Mouse (Mus musculus) adrenal gland, postnatal 36 days (tissue): Measurements from ENCODE around the gene Padi4. TPM values are rescaled to one million over a fixed set of nuclear protein-coding genes. Genes with fewer than 3 reads are reported as not detected.

Source experiments
- DNase-seq, 2 experiments: peaks; one replicate each; pipeline ENCODE4 v3.0.0; 2021; ENCODE audit warnings: mixed read lengths in 1 of 2
- long read RNA-seq, 2 experiments: library from polyadenylated mRNA; stranded (forward); transcript quantifications; one replicate each; pipeline ENCODE4 v2.0.0; 2021; ENCODE audit warnings: borderline sequencing depth in 2 of 2
- total RNA-seq, 2 experiments: library from RNA; stranded (reverse); gene quantifications; 2 replicates each; pipeline ENCODE4 v1.2.3; 2021

Padi4 gene
- under 1 TPM; 0.23 to 0.63 TPM for total RNA-seq
- long read RNA-seq, experiment 1, partial matches to known transcripts = 1 of 1 reads
- long read RNA-seq, experiment 1, other reads (novel, unspliced or antisense) = 0 of 1 reads
- long read RNA-seq, experiment 2 = 0 reads

- DNase-seq = no peak
These were observed at the start of gene Padi4 for GRCm38 (mm10) chr4:140774025-140774800. TSS of gene Padi4 (minus strand) at chr4:140774236.

DNA sequence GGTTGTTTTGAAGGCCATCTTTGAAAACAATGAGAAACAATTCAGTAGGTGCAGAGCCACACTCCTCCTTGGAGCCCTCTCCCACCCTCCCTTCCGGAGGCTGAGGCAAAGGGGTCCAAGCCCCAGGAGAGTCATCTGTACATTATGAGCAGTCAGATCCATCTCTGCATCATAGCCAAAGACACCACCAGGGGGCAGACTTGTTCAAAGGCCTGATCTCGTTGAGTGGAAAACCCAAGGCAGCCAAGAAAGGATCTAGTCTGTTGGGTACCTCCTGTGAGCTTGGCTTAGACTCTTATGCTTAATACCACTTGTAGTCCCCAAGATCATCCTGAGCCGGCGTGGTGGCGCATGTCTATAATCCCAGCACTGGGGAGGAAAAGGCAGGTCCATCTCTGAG lies 48.0 kb upstream of the Padi4 start:
- DNase-seq = peak; percentile 78 to 84

GRCm38 (mm10) chr4:140817413-140817812 lies 43.4 kb upstream of the Padi4 start:
- no peak for DNase-seq

DNA sequence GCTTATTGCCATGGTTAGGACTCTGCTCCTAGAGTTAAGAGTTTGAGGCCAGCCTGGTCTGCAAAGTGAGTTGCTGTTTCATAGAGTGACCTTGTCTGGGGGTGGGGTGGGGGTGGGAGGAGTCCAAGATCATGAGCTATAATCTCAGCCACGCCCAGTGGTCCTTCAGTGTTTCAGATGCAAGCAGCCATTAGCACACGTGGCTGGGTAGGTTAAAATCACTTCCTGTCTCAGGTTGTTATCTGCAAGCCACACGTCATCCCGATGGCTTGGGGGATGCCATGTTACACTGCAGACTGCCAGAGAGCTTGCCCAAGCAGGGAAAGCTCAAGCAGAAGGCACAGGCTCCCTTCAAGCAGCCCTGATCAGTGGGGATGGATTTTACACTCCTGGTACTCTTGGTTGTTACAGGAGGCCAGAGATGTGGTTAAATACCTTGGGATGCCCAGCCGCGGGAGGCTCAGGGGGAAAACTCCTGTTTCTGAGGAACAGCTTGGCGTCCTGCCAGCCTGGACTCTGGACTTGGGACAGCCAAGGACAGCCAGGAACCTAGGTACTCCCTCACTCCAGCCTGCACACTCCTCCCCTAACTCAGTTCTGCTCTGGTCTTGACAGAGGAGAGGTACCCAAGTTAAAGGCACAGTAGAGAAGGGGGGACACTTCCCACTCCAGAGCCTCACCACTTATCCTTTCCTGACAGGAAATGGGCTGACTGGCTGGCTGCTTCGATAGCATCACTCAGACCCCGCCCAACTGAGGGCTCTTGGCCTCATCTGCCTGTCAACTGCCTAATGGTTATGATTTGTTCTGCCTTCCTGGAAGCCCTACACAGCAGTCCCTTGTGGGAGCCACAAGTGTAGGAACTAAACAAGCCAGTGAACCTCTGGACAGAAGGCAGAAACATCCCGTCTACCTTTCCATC lies 42.2 kb upstream of the Padi4 start:
- DNase-seq = peak; percentile 55 to 68

DNA sequence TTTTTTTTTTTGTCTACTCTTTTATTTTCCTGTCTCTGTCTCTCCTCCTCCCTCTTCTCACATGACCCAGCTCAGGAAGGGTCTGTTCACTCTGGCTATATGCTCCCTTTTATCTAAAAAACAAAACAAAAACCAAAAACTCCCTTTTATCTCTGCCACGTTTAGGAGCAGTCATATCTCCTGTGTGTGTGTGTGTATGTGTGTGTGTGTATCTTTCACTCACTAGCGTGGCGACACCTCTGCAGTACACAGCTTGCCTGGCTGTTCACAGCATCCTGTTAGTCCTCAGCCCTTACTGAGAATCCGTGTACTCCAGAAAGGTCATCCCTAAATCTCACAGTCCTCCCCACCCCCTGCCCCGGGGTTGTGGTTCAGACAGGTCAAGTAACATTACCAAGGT lies 41.5 kb upstream of the Padi4 start:
- no peak for DNase-seq

DNA sequence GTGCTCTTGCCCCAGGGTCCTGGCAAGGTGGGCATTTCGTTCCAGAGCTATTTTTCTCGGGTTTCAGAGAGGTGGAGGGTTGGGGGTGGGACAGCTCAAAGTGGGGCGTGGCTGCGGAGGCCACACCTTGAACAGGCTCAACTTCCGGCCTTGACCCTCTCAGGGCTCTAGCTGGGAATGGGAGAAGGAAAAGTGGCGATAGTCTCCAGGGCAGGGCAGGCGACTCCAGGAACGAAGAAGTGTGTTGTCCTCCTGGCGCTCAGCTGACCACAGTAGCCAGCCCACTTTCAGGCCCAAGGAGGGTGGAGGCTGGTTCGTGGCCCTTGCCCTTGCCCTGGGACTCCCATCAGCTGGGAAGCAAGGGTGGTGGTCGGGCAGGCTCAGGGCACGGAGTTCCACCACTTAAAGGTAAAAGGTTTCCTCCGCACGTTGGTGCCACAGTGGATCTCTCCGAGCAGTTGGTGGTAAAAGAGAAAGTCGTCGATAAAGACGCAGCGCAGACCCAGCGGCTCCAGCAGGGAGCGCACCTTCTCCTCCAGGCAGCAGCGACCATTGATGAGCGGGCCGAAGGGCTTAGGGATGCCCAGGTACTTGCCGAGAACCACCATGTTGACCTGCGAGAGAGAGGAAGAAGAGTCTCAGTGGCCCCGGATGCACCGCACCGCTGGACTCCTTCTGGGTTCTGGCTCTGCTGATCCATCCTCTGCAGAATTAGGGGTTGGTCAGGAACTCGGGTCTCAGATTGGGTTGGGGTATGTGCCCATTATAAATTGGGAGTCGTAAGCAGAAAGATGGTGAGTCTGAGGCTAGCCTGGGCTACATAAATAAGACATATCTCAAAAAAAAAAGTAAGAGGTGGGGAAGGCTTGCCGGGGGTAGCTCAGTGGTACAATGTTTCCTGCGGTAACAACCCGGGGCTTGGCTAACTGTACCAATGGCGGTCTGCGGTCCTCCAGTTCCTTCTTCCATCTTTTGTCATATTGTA lies 40.5 kb upstream of the Padi4 start:
- DNase-seq = peak; percentile 35 to 55

- no peak for DNase-seq
These were observed 39.5 kb upstream of the Padi4 start for GRCm38 (mm10) chr4:140813358-140814185.

DNA sequence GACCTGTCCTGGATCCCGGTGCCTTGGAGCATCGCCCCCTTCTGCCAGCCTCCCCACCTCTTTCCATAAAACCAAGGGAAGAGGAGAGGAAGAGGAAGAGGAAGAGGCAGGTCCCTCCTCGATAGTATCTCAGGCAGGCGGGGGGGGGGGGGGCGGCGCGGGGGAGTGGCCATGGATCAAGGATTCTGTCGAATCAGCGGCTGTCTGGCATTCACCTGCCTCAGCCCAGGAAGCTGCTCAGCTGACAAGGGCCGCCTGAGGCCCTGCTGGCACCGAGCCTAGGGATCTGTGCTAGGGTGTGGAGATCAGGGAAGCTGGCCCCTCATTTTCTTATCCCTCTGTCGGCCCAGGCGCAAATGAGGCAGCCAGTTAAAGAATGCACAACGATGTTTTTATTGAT lies 38.6 kb upstream of the Padi4 start:
- no peak for DNase-seq

- no peak for DNase-seq
These were observed 38.2 kb upstream of the Padi4 start for GRCm38 (mm10) chr4:140812191-140812590.

DNA sequence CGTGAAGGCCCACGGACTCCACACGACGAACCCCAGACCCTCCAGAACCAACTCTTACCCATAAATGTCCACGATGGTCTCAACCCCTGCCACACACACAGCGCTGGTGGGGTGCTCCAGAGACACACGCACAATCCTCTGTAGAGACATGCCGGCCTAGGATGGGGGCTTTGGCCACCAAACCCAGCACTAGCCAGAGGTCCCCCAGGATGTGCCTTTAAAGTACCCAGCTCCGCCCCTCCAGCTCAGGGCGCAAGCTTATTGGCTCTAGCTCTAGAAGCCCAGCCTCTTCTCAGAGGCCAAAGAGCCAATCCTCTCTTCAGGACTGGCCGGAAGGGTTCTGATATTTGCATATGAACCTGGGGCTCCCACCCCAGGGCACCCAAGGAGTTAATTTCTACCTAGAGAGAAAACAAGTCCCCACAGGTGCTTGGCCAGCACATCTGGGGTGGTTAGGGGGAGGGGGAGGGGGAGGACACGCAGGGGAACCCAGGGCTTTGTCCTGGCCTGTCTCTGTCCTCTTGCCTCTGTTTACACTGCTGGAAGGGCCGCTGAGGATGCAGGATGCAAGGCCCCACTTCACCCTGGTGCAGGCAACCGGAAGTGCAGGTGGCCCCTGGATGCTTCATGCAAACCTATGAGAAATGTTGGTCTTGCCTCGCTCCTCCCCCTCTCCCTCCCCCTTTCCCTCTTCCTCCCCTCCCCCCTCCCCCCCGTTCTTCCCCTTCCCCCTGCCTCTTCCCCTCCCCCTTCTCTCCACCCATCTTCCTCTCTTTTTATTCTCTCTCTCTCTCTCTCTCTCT lies 36.6 kb upstream of the Padi4 start, which contains the start of gene Padi3:
TSS of gene Padi3 (minus strand) at position 191 of the 803 bp plus-strand sequence.
- DNase-seq = no peak

DNA sequence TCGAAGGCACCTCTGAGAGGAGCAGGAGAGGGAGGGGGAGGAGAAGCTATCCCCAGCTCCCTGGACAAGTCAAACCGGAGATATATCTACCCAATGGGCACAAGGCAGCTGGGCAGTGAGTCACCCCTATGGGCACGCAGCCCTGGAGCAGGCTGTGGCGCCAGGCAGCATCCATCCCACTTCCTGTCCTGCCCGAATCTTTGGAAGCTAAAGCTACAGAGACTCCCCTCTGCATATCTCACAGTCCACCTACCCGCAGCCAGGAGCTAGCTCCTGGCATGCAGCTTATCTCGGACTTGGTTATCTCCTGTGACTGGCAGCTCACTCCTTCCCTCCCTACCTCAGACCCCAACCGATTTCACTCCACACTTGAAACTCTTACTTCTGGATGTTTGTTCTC lies 35.1 kb upstream of the Padi4 start:
- peak; percentile 75 to 79 for DNase-seq

DNA sequence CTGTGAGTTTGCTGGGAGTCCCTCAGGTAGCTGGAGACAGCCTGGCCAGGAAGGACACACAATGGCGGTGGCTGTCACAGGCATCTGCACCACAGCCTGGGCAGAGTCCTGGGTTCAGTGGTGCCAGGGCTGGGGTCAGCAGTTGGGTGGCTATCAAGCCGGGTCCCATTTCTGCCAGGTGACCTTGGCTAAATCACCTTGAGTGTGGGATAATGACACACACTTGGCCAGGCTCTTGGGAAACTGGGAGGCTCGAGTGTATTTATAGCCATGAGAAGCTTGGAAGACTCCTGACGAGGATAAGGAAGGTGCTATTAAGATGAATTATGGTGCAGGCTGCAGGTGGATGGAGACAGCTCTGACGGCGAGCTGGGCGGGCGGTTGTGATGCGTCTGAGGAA lies 30.6 kb upstream of the Padi4 start:
- no peak for DNase-seq

DNA sequence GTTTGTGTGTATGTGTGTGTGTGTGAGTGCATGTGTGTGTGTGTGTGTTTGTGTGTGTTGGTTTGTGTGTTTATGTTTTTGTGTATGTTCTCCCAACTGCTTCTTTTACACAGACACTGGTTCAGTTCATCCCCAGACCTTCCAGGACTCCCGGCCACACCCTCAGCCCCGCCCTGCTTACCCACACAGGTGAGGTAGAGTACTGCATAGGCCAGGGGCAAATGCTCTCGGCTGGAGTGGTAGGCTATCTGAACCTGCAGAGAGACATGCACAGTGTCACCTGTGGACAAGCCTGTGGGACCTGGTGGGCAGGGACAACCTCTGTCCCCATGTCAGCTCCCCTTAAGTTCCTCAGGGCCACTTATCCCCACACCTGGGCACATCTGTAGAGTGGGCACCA lies 27.3 kb upstream of the Padi4 start:
- DNase-seq = no peak

DNA sequence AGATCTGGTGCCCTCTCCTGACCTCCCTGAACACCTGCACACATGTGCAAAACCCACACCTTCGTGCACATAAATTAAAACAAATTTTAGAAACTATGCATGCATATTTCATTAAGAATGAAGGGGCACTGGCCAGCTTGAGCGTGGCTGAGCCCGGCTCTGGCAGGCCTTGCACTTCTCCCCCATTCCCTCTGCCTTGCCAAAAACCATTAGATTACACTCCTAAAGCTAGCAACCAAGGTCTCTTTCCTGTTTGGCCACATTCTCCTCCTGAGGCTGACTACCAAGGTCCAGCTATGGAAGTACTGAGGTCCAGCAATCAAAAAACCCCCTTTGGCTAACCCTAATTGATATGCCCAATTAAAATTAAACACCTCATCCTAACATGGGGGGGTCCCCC lies 22.8 kb upstream of the Padi4 start:
- peak; percentile 43 to 45 for DNase-seq

- no peak for DNase-seq
These were observed 20.6 kb upstream of the Padi4 start for GRCm38 (mm10) chr4:140794678-140795077.

- no peak for DNase-seq
These were observed 19.8 kb upstream of the Padi4 start for GRCm38 (mm10) chr4:140793795-140794194.

DNA sequence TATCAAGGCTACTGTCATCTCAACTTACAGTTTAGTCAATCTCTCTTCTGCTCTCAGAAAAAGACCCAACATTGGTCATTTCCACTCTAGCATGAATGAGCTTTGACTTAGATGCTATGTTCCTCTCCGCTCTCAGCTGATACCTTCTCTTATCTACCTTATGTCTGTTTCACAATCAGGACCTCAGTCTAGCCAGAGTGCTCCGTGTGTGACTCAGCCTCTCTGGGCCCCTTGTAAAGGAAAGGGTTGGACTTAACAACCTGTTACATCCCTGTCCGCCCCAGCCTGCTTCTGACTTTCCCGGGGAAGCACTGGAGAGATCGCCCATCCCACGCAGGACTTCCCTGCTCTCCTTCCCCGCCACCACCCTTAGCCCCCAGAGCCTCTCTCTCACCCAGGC lies 18.5 kb upstream of the Padi4 start:
- no peak for DNase-seq

GRCm38 (mm10) chr4:140791071-140791470 lies 17.0 kb upstream of the Padi4 start:
- no peak for DNase-seq

- no peak for DNase-seq
These were observed 15.9 kb upstream of the Padi4 start for GRCm38 (mm10) chr4:140789983-140790382.

GRCm38 (mm10) chr4:140788983-140789382 lies 14.9 kb upstream of the Padi4 start:
- peak; percentile 73 to 75 for DNase-seq
